Mouse (Mus musculus): Measurements from ENCODE around the gene Med16.
A peak's percentile ranks its signal among the peaks of the same experiment; 100 is the strongest.
"Not testable (repeated sequence)": the region's sequence is repeated elsewhere in the genome, so short reads cannot be mapped to it uniquely, and the experiment has no call there.

The Med16 gene

GRCm38 (mm10) chr10:79916808-79917531, 8.2 kb upstream of the Med16 start, which contains the start of gene Kiss1r:
Gene Kiss1r (plus strand): TSS chr10:79916971.
- peak; percentile 99 for DNase-seq

GRCm38 (mm10) chr10:79916081-79916480, 7.4 kb upstream of the Med16 start:
- peak; percentile 93 for DNase-seq

- DNase-seq, result peak; percentile 93
Measured at GRCm38 (mm10) chr10:79914948-79915596, 6.3 kb upstream of the Med16 start.

GRCm38 (mm10) chr10:79914131-79914947, 5.6 kb upstream of the Med16 start:
- no peak for DNase-seq

- no peak for DNase-seq
Measured at GRCm38 (mm10) chr10:79912412-79912811, 3.7 kb upstream of the Med16 start.

- no peak for DNase-seq
Measured at GRCm38 (mm10) chr10:79910556-79910955, 1.8 kb upstream of the Med16 start, which contains the start of gene Gm26602. Gene Gm26602 (plus strand): TSS chr10:79910856.

- DNase-seq, result peak; percentile 96
Measured at GRCm38 (mm10) chr10:79909092-79909922, 584 bp upstream of the Med16 start.

GRCm38 (mm10) chr10:79907415-79907814, 1.3 kb downstream of the Med16 start:
- peak; percentile 94 for DNase-seq

GRCm38 (mm10) chr10:79906712-79907111, 2.0 kb downstream of the Med16 start:
- peak; percentile 94 for DNase-seq

- DNase-seq, result no peak
Measured at GRCm38 (mm10) chr10:79900951-79901410, 7.7 kb downstream of the Med16 start.

GRCm38 (mm10) chr10:79897316-79898245, 11.1 kb downstream of the Med16 start:
- DNase-seq, result no peak

GRCm38 (mm10) chr10:79896814-79897213, 11.9 kb downstream of the Med16 start:
- no peak for DNase-seq

- no peak for DNase-seq
Measured at GRCm38 (mm10) chr10:79896306-79896705, 12.4 kb downstream of the Med16 start.

- DNase-seq, result peak; percentile 95
Measured at GRCm38 (mm10) chr10:79892451-79893118, 16.1 kb downstream of the Med16 start.

- no peak for DNase-seq
Measured at GRCm38 (mm10) chr10:79890670-79891069, 18.1 kb downstream of the Med16 start, which contains the start of gene Cfd. Gene Cfd (plus strand): TSS chr10:79890853.

- no peak for DNase-seq
Measured at GRCm38 (mm10) chr10:79889386-79889785, 19.3 kb downstream of the Med16 start.

- DNase-seq, result peak; percentile 91
Measured at GRCm38 (mm10) chr10:79886611-79887010, 22.1 kb downstream of the Med16 start.

GRCm38 (mm10) chr10:79886054-79886453, 22.7 kb downstream of the Med16 start, which contains the start of gene Elane:
Gene Elane (plus strand): TSS chr10:79886247.
- DNase-seq, result peak; percentile 87

GRCm38 (mm10) chr10:79884938-79885337, 23.8 kb downstream of the Med16 start:
- not testable (repeated sequence) for DNase-seq

GRCm38 (mm10) chr10:79884446-79884845, 24.3 kb downstream of the Med16 start:
- DNase-seq, result peak; percentile 98
